Mouse (Mus musculus) c-Kit-positive CD71-positive TER-119-negative erythroid progenitor cells, embryonic 14.5 days (primary cell): ENCODE results near the gene Pigyl.
A peak's percentile ranks its signal among the peaks of the same experiment; 100 is the strongest.

Experiments
- DNase-seq: peaks from one replicate; pipeline ENCODE4 v3.0.0-alpha.2; 2013; ENCODE audit warnings: low read depth

Pigyl gene

GRCm38 (mm10) chr9:22156497-22157245, at the start of gene Pigyl:
TSS of gene Pigyl (plus strand) at chr9:22156846.
- peak; percentile 100 for DNase-seq

GRCm38 (mm10) chr9:22108194-22108593, 48.5 kb upstream of the Pigyl start:
- no peak for DNase-seq

- DNase-seq: no peak
Measured at GRCm38 (mm10) chr9:22115635-22116034, 41.0 kb upstream of the Pigyl start.

GRCm38 (mm10) chr9:22116086-22116485, 40.6 kb upstream of the Pigyl start:
- DNase-seq: no peak

- peak; percentile 97 for DNase-seq
Measured at GRCm38 (mm10) chr9:22116740-22117426, 39.8 kb upstream of the Pigyl start, which contains the start of gene Elof1. TSS of gene Elof1 (minus strand) at chr9:22117172.

GRCm38 (mm10) chr9:22117754-22118456, 38.7 kb upstream of the Pigyl start:
- DNase-seq: peak; percentile 79

GRCm38 (mm10) chr9:22119543-22119942, 37.1 kb upstream of the Pigyl start:
- no peak for DNase-seq

- no peak for DNase-seq
Measured at GRCm38 (mm10) chr9:22121545-22121944, 35.1 kb upstream of the Pigyl start.

- DNase-seq: no peak
Measured at GRCm38 (mm10) chr9:22122005-22122404, 34.6 kb upstream of the Pigyl start.

- no peak for DNase-seq
Measured at GRCm38 (mm10) chr9:22123069-22123609, 33.5 kb upstream of the Pigyl start.

- DNase-seq: no peak
Measured at GRCm38 (mm10) chr9:22124169-22124568, 32.5 kb upstream of the Pigyl start.

GRCm38 (mm10) chr9:22125246-22126027, 31.2 kb upstream of the Pigyl start:
- DNase-seq: no peak

- no peak for DNase-seq
Measured at GRCm38 (mm10) chr9:22131226-22131981, 25.2 kb upstream of the Pigyl start.

- DNase-seq: no peak
Measured at GRCm38 (mm10) chr9:22132220-22132619, 24.4 kb upstream of the Pigyl start.

- DNase-seq: no peak
Measured at GRCm38 (mm10) chr9:22134246-22134890, 22.3 kb upstream of the Pigyl start.

GRCm38 (mm10) chr9:22134988-22135643, 21.5 kb upstream of the Pigyl start:
- no peak for DNase-seq

- DNase-seq: peak; percentile 83
Measured at GRCm38 (mm10) chr9:22135644-22136390, 20.8 kb upstream of the Pigyl start, which contains the start of gene Acp5. TSS of gene Acp5 (minus strand) at chr9:22135711.

- DNase-seq: no peak
Measured at GRCm38 (mm10) chr9:22136765-22137547, 19.7 kb upstream of the Pigyl start.
